Mouse (Mus musculus): ENCODE results near the gene Fry. TPM values are rescaled to one million over a fixed set of nuclear protein-coding genes. Genes with fewer than 3 reads are reported as not detected.

Fry gene
- polyA plus RNA-seq, 1 experiment from 2014 or later: 32.5 TPM

GRCm38 (mm10) chr5:150167287-150167686 lies 48.8 kb downstream of the Fry start:
- Histone ChIP-seq H3K27me3 (ENCODE audit: control insufficient read depth, insufficient read depth, low read length) (no peaks in the 10 kb centered on the region), H3K27ac (ENCODE audit: low read depth, low read length) (no peak overlapping the region), H3K4me2 (no peak overlapping the region), H3K4me3 (ENCODE audit: low read depth, low read length) (no peak overlapping the region), H3K9me3 (replicated peaks; ENCODE audit: control insufficient read depth, low read length) (no peaks in the 10 kb centered on the region), H3K9ac (ENCODE audit: low read depth, low read length) (no peak overlapping the region), H3K4me1 (ENCODE audit: control insufficient read depth, insufficient read depth, low read length) (peaks cover 7% of the 10 kb centered on the region), H3K36me3 (ENCODE audit: control insufficient read depth, insufficient read depth, low read length) (no peaks in the 10 kb centered on the region)
- WGBS (ENCODE audit: insufficient replicate concordance): 55% methylated on average over 2 of the region's 2 CpGs
- no peak for ATAC-seq (replicated peaks; ENCODE audit: insufficient number of reproducible peaks, low FRiP score, low TSS enrichment)

- H3K9me3 ChIP-seq (replicated peaks; ENCODE audit: control insufficient read depth, low read length): no peaks in the 10 kb centered on the region
- H3K36me3 ChIP-seq (ENCODE audit: control insufficient read depth, insufficient read depth, low read length): no peaks in the 10 kb centered on the region
- H3K9ac ChIP-seq (ENCODE audit: low read depth, low read length): no peak overlapping the region
- no peak overlapping the region for H3K27ac ChIP-seq (ENCODE audit: low read depth, low read length)
- WGBS (ENCODE audit: insufficient replicate concordance): 5% methylated on average over 9 of the region's 9 CpGs
- no peak overlapping the region for H3K4me3 ChIP-seq (ENCODE audit: low read depth, low read length)
- peaks cover 7% of the 10 kb centered on the region for H3K4me1 ChIP-seq (ENCODE audit: control insufficient read depth, insufficient read depth, low read length)
- H3K4me2 ChIP-seq: no peak overlapping the region
- 0 out of 2 replicates have a peak, but pooled peaks have one; percentile 31 for ATAC-seq (replicated peaks; ENCODE audit: insufficient number of reproducible peaks, low FRiP score, low TSS enrichment)
- H3K27me3 ChIP-seq (ENCODE audit: control insufficient read depth, insufficient read depth, low read length): no peaks in the 10 kb centered on the region
Measured at GRCm38 (mm10) chr5:150168712-150169111, 50.3 kb downstream of the Fry start.

GRCm38 (mm10) chr5:150171562-150171961 lies 53.1 kb downstream of the Fry start:
- 0 out of 2 replicates have a peak overlapping the region, but pooled peaks have one; percentile 6 for H3K9ac ChIP-seq (ENCODE audit: low read depth, low read length)
- 0 out of 2 replicates have a peak, but pooled peaks cover 2% of the 10 kb centered on the region for H3K9me3 ChIP-seq (replicated peaks; ENCODE audit: control insufficient read depth, low read length)
- WGBS (ENCODE audit: insufficient replicate concordance): 33% methylated on average over 10 of the region's 10 CpGs
- H3K4me3 ChIP-seq (ENCODE audit: low read depth, low read length): no peak overlapping the region
- peaks cover 7% of the 10 kb centered on the region for H3K4me1 ChIP-seq (ENCODE audit: control insufficient read depth, insufficient read depth, low read length)
- no peak overlapping the region for H3K27ac ChIP-seq (ENCODE audit: low read depth, low read length)
- peak overlapping the region; percentile 19; the same call in 1 of the 2 replicates for H3K4me2 ChIP-seq
- H3K27me3 ChIP-seq (ENCODE audit: control insufficient read depth, insufficient read depth, low read length): no peaks in the 10 kb centered on the region
- H3K36me3 ChIP-seq (ENCODE audit: control insufficient read depth, insufficient read depth, low read length): no peaks in the 10 kb centered on the region
- 0 out of 2 replicates have a peak, but pooled peaks have one; percentile 35 for ATAC-seq (replicated peaks; ENCODE audit: insufficient number of reproducible peaks, low FRiP score, low TSS enrichment)

- 82% methylated on average over 6 of the region's 6 CpGs for WGBS (ENCODE audit: insufficient replicate concordance)
- no peaks in the 10 kb centered on the region for H3K27me3 ChIP-seq (ENCODE audit: control insufficient read depth, insufficient read depth, low read length)
- 0 out of 2 replicates have a peak, but pooled peaks cover 2% of the 10 kb centered on the region for H3K9me3 ChIP-seq (replicated peaks; ENCODE audit: control insufficient read depth, low read length)
- no peaks in the 10 kb centered on the region for H3K36me3 ChIP-seq (ENCODE audit: control insufficient read depth, insufficient read depth, low read length)
- H3K4me1 ChIP-seq (ENCODE audit: control insufficient read depth, insufficient read depth, low read length): peaks cover 7% of the 10 kb centered on the region
- no peak overlapping the region for H3K4me2 ChIP-seq
- no peak for ATAC-seq (replicated peaks; ENCODE audit: insufficient number of reproducible peaks, low FRiP score, low TSS enrichment)
- H3K27ac ChIP-seq (ENCODE audit: low read depth, low read length): no peak overlapping the region
- H3K9ac ChIP-seq (ENCODE audit: low read depth, low read length): no peak overlapping the region
- H3K4me3 ChIP-seq (ENCODE audit: low read depth, low read length): no peak overlapping the region
Measured at GRCm38 (mm10) chr5:150173869-150174268, 55.4 kb downstream of the Fry start.

GRCm38 (mm10) chr5:150174950-150175349 lies 56.5 kb downstream of the Fry start:
- no peaks in the 10 kb centered on the region for H3K36me3 ChIP-seq (ENCODE audit: control insufficient read depth, insufficient read depth, low read length)
- no peak overlapping the region for H3K4me3 ChIP-seq (ENCODE audit: low read depth, low read length)
- no peak for ATAC-seq (replicated peaks; ENCODE audit: insufficient number of reproducible peaks, low FRiP score, low TSS enrichment)
- H3K27me3 ChIP-seq (ENCODE audit: control insufficient read depth, insufficient read depth, low read length): no peaks in the 10 kb centered on the region
- 0 out of 2 replicates have a peak, but pooled peaks cover 2% of the 10 kb centered on the region for H3K9me3 ChIP-seq (replicated peaks; ENCODE audit: control insufficient read depth, low read length)
- H3K4me1 ChIP-seq (ENCODE audit: control insufficient read depth, insufficient read depth, low read length): peaks cover 7% of the 10 kb centered on the region
- no peak overlapping the region for H3K4me2 ChIP-seq
- H3K9ac ChIP-seq (ENCODE audit: low read depth, low read length): no peak overlapping the region
- no peak overlapping the region for H3K27ac ChIP-seq (ENCODE audit: low read depth, low read length)

- no peak overlapping the region for H3K27ac ChIP-seq (ENCODE audit: low read depth, low read length)
- H3K9me3 ChIP-seq (replicated peaks; ENCODE audit: control insufficient read depth, low read length): 0 out of 2 replicates have a peak, but pooled peaks cover 2% of the 10 kb centered on the region
- H3K4me2 ChIP-seq: no peak overlapping the region
- H3K4me3 ChIP-seq (ENCODE audit: low read depth, low read length): no peak overlapping the region
- WGBS (ENCODE audit: insufficient replicate concordance): 74% methylated on average over 13 of the region's 13 CpGs
- H3K27me3 ChIP-seq (ENCODE audit: control insufficient read depth, insufficient read depth, low read length): no peaks in the 10 kb centered on the region
- no peak overlapping the region for H3K9ac ChIP-seq (ENCODE audit: low read depth, low read length)
- H3K4me1 ChIP-seq (ENCODE audit: control insufficient read depth, insufficient read depth, low read length): peaks cover 5% of the 10 kb centered on the region
- no peak for ATAC-seq (replicated peaks; ENCODE audit: insufficient number of reproducible peaks, low FRiP score, low TSS enrichment)
- H3K36me3 ChIP-seq (ENCODE audit: control insufficient read depth, insufficient read depth, low read length): no peaks in the 10 kb centered on the region
Measured at GRCm38 (mm10) chr5:150176251-150177015, 58.0 kb downstream of the Fry start.

GRCm38 (mm10) chr5:150177757-150178156 lies 59.3 kb downstream of the Fry start:
- no peaks in the 10 kb centered on the region for H3K36me3 ChIP-seq (ENCODE audit: control insufficient read depth, insufficient read depth, low read length)
- no peak overlapping the region for H3K4me2 ChIP-seq
- no peak for ATAC-seq (replicated peaks; ENCODE audit: insufficient number of reproducible peaks, low FRiP score, low TSS enrichment)
- H3K4me3 ChIP-seq (ENCODE audit: low read depth, low read length): no peak overlapping the region
- H3K27ac ChIP-seq (ENCODE audit: low read depth, low read length): no peak overlapping the region
- 0 out of 2 replicates have a peak, but pooled peaks cover 2% of the 10 kb centered on the region for H3K9me3 ChIP-seq (replicated peaks; ENCODE audit: control insufficient read depth, low read length)
- WGBS (ENCODE audit: insufficient replicate concordance): 76% methylated on average over 1 of the region's 1 CpGs
- no peaks in the 10 kb centered on the region for H3K27me3 ChIP-seq (ENCODE audit: control insufficient read depth, insufficient read depth, low read length)
- no peaks in the 10 kb centered on the region for H3K4me1 ChIP-seq (ENCODE audit: control insufficient read depth, insufficient read depth, low read length)
- H3K9ac ChIP-seq (ENCODE audit: low read depth, low read length): no peak overlapping the region

- no peak for ATAC-seq (replicated peaks; ENCODE audit: insufficient number of reproducible peaks, low FRiP score, low TSS enrichment)
- Histone ChIP-seq H3K4me3 (ENCODE audit: low read depth, low read length) (no peak overlapping the region), H3K36me3 (ENCODE audit: control insufficient read depth, insufficient read depth, low read length) (no peaks in the 10 kb centered on the region), H3K27me3 (ENCODE audit: control insufficient read depth, insufficient read depth, low read length) (no peaks in the 10 kb centered on the region), H3K4me2 (no peak overlapping the region), H3K4me1 (ENCODE audit: control insufficient read depth, insufficient read depth, low read length) (no peaks in the 10 kb centered on the region), H3K9me3 (replicated peaks; ENCODE audit: control insufficient read depth, low read length) (0 out of 2 replicates have a peak, but pooled peaks cover 4% of the 10 kb centered on the region), H3K27ac (ENCODE audit: low read depth, low read length) (no peak overlapping the region), H3K9ac (ENCODE audit: low read depth, low read length) (no peak overlapping the region)
- WGBS (ENCODE audit: insufficient replicate concordance): 77% methylated on average over 1 of the region's 2 CpGs
Measured at GRCm38 (mm10) chr5:150178194-150178801, 59.9 kb downstream of the Fry start.
